Mouse (Mus musculus) liver, embryonic 13.5 days (tissue): ENCODE results near the gene Gm9837. TPM values are rescaled to one million over a fixed set of nuclear protein-coding genes. Genes with fewer than 3 reads are reported as not detected.

Experiments used
- ATAC-seq: fragments of 200-750 bp; cut with Nextera tagmentation; 2 replicates; pipeline ENCODE4 v1.8.0; 2017; ENCODE audit warnings: low read depth, mild to moderate bottlenecking, moderate number of reproducible peaks, moderate library complexity
- DNase-seq: peaks from one replicate; pipeline ENCODE4 v3.0.0; 2022
- H3K27ac ChIP-seq: fragments of 300-500 bp; sonication (generic); 2 replicates; pipeline ENCODE4 v1.5.1; 2015; ENCODE audit warnings: moderate library complexity, mild to moderate bottlenecking, inconsistent platforms
- H3K27me3 ChIP-seq: fragments of 300-500 bp; sonication (generic); 2 replicates; pipeline ENCODE4 v1.6.1; 2015; ENCODE audit warnings: mild to moderate bottlenecking, inconsistent platforms
- H3K36me3 ChIP-seq: fragments of 300-500 bp; sonication (generic); 2 replicates; pipeline ENCODE4 v1.6.1; 2015; ENCODE audit warnings: mild to moderate bottlenecking, inconsistent platforms
- H3K4me1 ChIP-seq: fragments of 300-500 bp; sonication (generic); replicated peaks from 2 replicates; pipeline ENCODE4 v1.6.1; 2015; ENCODE audit warnings: inconsistent platforms
- H3K4me2 ChIP-seq: fragments of 300-500 bp; sonication (generic); 2 replicates; pipeline ENCODE4 v1.6.1; 2015; ENCODE audit warnings: inconsistent platforms, mild to moderate bottlenecking, moderate library complexity
- H3K4me3 ChIP-seq: fragments of 300-500 bp; sonication (generic); replicated peaks from 2 replicates; pipeline ENCODE4 v1.5.1; 2015; ENCODE audit warnings: mild to moderate bottlenecking, inconsistent platforms
- H3K9ac ChIP-seq: fragments of 300-500 bp; sonication (generic); 2 replicates; pipeline ENCODE4 v1.6.1; 2015; ENCODE audit warnings: mild to moderate bottlenecking, inconsistent platforms
- H3K9me3 ChIP-seq: fragments of 300-500 bp; sonication (generic); replicated peaks from 2 replicates; pipeline ENCODE4 v1.6.1; 2016; ENCODE audit warnings: inconsistent platforms
- WGBS: fragments of 180-500 bp; shearing (Covaris S2); methylation state at CpG from one replicate; pipeline ENCODE4 v1.1.7; 2015; ENCODE audit not compliant: insufficient replicate concordance; 5-methylcytosine and 5-hydroxymethylcytosine counted together
- polyA plus RNA-seq: library from polyadenylated mRNA; unstranded; fragments of >200 nt; fragmentation: Nextera tagmentation; extraction: Ambion mirVana; gene quantifications from 2 replicates; pipeline ENCODE4 v1.2.1, GENCODE M21; 2015

The Gm9837 gene
- polyA plus RNA-seq, 1 experiment from 2014 or later, result not detected

- Histone ChIP-seq H3K4me3 (no peak overlapping the region), H3K4me1 (peaks cover 66% of the 10 kb centered on the region), H3K36me3 (no peaks in the 10 kb centered on the region), H3K9ac (no peak overlapping the region), H3K27ac (peak overlapping the region; percentile 98; the same call in 1 of the 2 replicates), H3K27me3 (peaks cover 26% of the 10 kb centered on the region), H3K4me2 (no peak overlapping the region), H3K9me3 (no peaks in the 10 kb centered on the region)
- ATAC-seq (no peak), DNase-seq (no peak)
- WGBS, result 31% methylated on average over 3 of the region's 3 CpGs
Observed at GRCm38 (mm10) chr11:53485719-53486118, 15.4 kb upstream of the Gm9837 start.

- 26% methylated on average over 9 of the region's 9 CpGs for WGBS
- Histone ChIP-seq H3K9me3 (no peaks in the 10 kb centered on the region), H3K27me3 (peaks cover 45% of the 10 kb centered on the region), H3K4me3 (peak overlapping the region; percentile 35), H3K27ac (peak overlapping the region; percentile 98), H3K4me2 (peak overlapping the region; percentile 63), H3K4me1 (peaks cover 90% of the 10 kb centered on the region), H3K36me3 (peaks cover 3% of the 10 kb centered on the region; the same call in 1 of the 2 replicates), H3K9ac (peak overlapping the region; percentile 67)
- peak; percentile 85 for ATAC-seq
- DNase-seq, result peak; percentile 67
Observed at GRCm38 (mm10) chr11:53483159-53483891, 13.0 kb upstream of the Gm9837 start.

GRCm38 (mm10) chr11:53481088-53481730 lies 10.9 kb upstream of the Gm9837 start:
- WGBS, result 32% methylated on average over 4 of the region's 4 CpGs
- peak; percentile 57 for DNase-seq
- H3K36me3 ChIP-seq, result peaks cover 9% of the 10 kb centered on the region; the same call in 1 of the 2 replicates
- peak overlapping the region; percentile 85 for H3K9ac ChIP-seq
- H3K27ac ChIP-seq, result peak overlapping the region; percentile 98
- peaks cover 82% of the 10 kb centered on the region for H3K4me1 ChIP-seq
- peak overlapping the region; percentile 95 for H3K4me2 ChIP-seq
- peak overlapping the region; percentile 78 for H3K4me3 ChIP-seq
- H3K27me3 ChIP-seq, result peaks cover 44% of the 10 kb centered on the region
- peak; percentile 80 for ATAC-seq
- no peaks in the 10 kb centered on the region for H3K9me3 ChIP-seq

GRCm38 (mm10) chr11:53479783-53480301 lies 9.6 kb upstream of the Gm9837 start, which contains the start of the genes Gm9945 and Sowaha:
Gene Gm9945, plus strand, starts transcription at chr11:53480166.
Gene Sowaha, minus strand, starts transcription at chr11:53480274.
- Histone ChIP-seq H3K4me1 (peaks cover 70% of the 10 kb centered on the region), H3K27ac (peak within 1 kb of the TSS; percentile 98), H3K4me3 (peak within 1 kb of the TSS; percentile 78), H3K36me3 (peaks cover 9% of the 10 kb centered on the region; the same call in 1 of the 2 replicates), H3K9ac (peak within 1 kb of the TSS; percentile 85), H3K9me3 (no peaks in the 10 kb centered on the region), H3K27me3 (peaks cover 54% of the 10 kb centered on the region), H3K4me2 (peak within 1 kb of the TSS; percentile 95)
- peak; percentile 61 for DNase-seq
- 3% methylated on average over 40 of the region's 40 CpGs for WGBS
- peak; percentile 63 for ATAC-seq

GRCm38 (mm10) chr11:53479171-53479782 lies 9.0 kb upstream of the Gm9837 start:
- H3K36me3 ChIP-seq, result peaks cover 9% of the 10 kb centered on the region; the same call in 1 of the 2 replicates
- peak overlapping the region; percentile 98 for H3K27ac ChIP-seq
- peak overlapping the region; percentile 78 for H3K4me3 ChIP-seq
- H3K4me2 ChIP-seq, result peak overlapping the region; percentile 95
- H3K4me1 ChIP-seq, result peaks cover 64% of the 10 kb centered on the region
- DNase-seq, result no peak
- WGBS, result 2% methylated on average over 62 of the region's 62 CpGs
- peaks cover 59% of the 10 kb centered on the region for H3K27me3 ChIP-seq
- no peaks in the 10 kb centered on the region for H3K9me3 ChIP-seq
- ATAC-seq, result no peak
- H3K9ac ChIP-seq, result peak overlapping the region; percentile 85

GRCm38 (mm10) chr11:53478383-53479170 lies 8.3 kb upstream of the Gm9837 start:
- ATAC-seq (no peak), DNase-seq (no peak)
- Histone ChIP-seq H3K27ac (peak overlapping the region; percentile 98), H3K9me3 (no peaks in the 10 kb centered on the region), H3K4me3 (peak overlapping the region; percentile 78), H3K4me2 (peak overlapping the region; percentile 95), H3K27me3 (peaks cover 66% of the 10 kb centered on the region), H3K9ac (peak overlapping the region; percentile 85), H3K4me1 (peaks cover 57% of the 10 kb centered on the region), H3K36me3 (peaks cover 9% of the 10 kb centered on the region; the same call in 1 of the 2 replicates)
- WGBS, result 8% methylated on average over 79 of the region's 79 CpGs

GRCm38 (mm10) chr11:53477833-53478232 lies 7.6 kb upstream of the Gm9837 start:
- no peak for DNase-seq
- WGBS, result 23% methylated on average over 7 of the region's 7 CpGs
- Histone ChIP-seq H3K4me3 (peak overlapping the region; percentile 78), H3K9me3 (no peaks in the 10 kb centered on the region), H3K27ac (0 out of 2 replicates have a peak overlapping the region, but pooled peaks have one; percentile 98), H3K36me3 (peaks cover 9% of the 10 kb centered on the region; the same call in 1 of the 2 replicates), H3K9ac (peak overlapping the region; percentile 85), H3K4me2 (peak overlapping the region; percentile 95), H3K27me3 (peaks cover 74% of the 10 kb centered on the region), H3K4me1 (peaks cover 50% of the 10 kb centered on the region)
- ATAC-seq, result no peak

- Histone ChIP-seq H3K4me2 (no peak overlapping the region), H3K4me3 (no peak overlapping the region), H3K9me3 (no peaks in the 10 kb centered on the region), H3K4me1 (peaks cover 30% of the 10 kb centered on the region), H3K27me3 (peaks cover 94% of the 10 kb centered on the region), H3K27ac (no peak overlapping the region), H3K36me3 (peaks cover 9% of the 10 kb centered on the region; the same call in 1 of the 2 replicates), H3K9ac (no peak overlapping the region)
- WGBS, result 36% methylated on average over 8 of the region's 8 CpGs
- no peak for DNase-seq
- ATAC-seq, result no peak
Observed at GRCm38 (mm10) chr11:53475620-53476019, 5.3 kb upstream of the Gm9837 start.

- ATAC-seq, result no peak
- H3K9me3 ChIP-seq, result no peaks in the 10 kb centered on the region
Observed at GRCm38 (mm10) chr11:53472709-53473108, 2.4 kb upstream of the Gm9837 start.

GRCm38 (mm10) chr11:53469294-53469967 lies 848 bp downstream of the Gm9837 start:
- no peak overlapping the region for H3K4me2 ChIP-seq
- ATAC-seq, result no peak

More at GRCm38 (mm10) chr11:53472709-53473108, 2.4 kb upstream of the Gm9837 start:
- DNase-seq, result no peak
- H3K27me3 ChIP-seq, result peaks cover 92% of the 10 kb centered on the region
- H3K4me3 ChIP-seq, result no peak overlapping the region
- peaks cover 12% of the 10 kb centered on the region for H3K4me1 ChIP-seq
- no peak overlapping the region for H3K27ac ChIP-seq
- H3K9ac ChIP-seq, result no peak overlapping the region
- 68% methylated on average over 3 of the region's 3 CpGs for WGBS
- no peak overlapping the region for H3K4me2 ChIP-seq
- H3K36me3 ChIP-seq, result peaks cover under 1% of the 10 kb centered on the region; the same call in 1 of the 2 replicates

More at GRCm38 (mm10) chr11:53469294-53469967, 848 bp downstream of the Gm9837 start:
- peaks cover 93% of the 10 kb centered on the region for H3K27me3 ChIP-seq
- WGBS, result 42% methylated on average over 16 of the region's 16 CpGs
- H3K4me1 ChIP-seq, result peaks cover 21% of the 10 kb centered on the region
- DNase-seq, result no peak
- no peak overlapping the region for H3K4me3 ChIP-seq
- no peak overlapping the region for H3K27ac ChIP-seq
- H3K36me3 ChIP-seq, result no peaks in the 10 kb centered on the region
- H3K9me3 ChIP-seq, result no peaks in the 10 kb centered on the region
- no peak overlapping the region for H3K9ac ChIP-seq
